Mouse (Mus musculus): ENCODE measurements at regions not wholly inside any gene's neighbourhood (a gene's known extent, or its start where the extent isn't known, plus 50 kb on each side); places are given as distances from the start of the nearest gene placed in this dataset.

- TF ChIP-seq CTCF (IDR thresholded peaks at IDR 0.05; ENCODE audit: control insufficient read depth, insufficient read depth, insufficient replicate concordance, low read depth, low read length) = no peak
- no peak for TF ChIP-seq POLR2A (IDR thresholded peaks at IDR 0.05; ENCODE audit: control insufficient read depth, low read depth, low read length)
Measured at GRCm38 (mm10) chr13:53553876-53554577, 81.2 kb upstream of the Msx2 start.
